In genomic region chr3:50419161-50419560, GRCm38 (mm10) we compare ENCODE assay signal across 35 mouse cellular contexts.
"Had no signal": no experiment of that assay in that cellular context is flagged by ENCODE, and none has a peak within 500 bp of the region (broad histone marks: within the 10 kb centered on the region; RNA-seq: fewer than 3 reads in every experiment).

No protein-coding gene starts in this region.

- H3K27me3 ChIP-seq: heart, embryonic 12.5 days; heart, embryonic 13.5 days; heart, embryonic 15.5 days; hindbrain, embryonic 12.5 days; hindbrain, embryonic 13.5 days; hindbrain, embryonic 15.5 days; intestine, embryonic 15.5 days; kidney, embryonic 15.5 days had no signal

- H3K9me3 ChIP-seq: heart, embryonic 10.5 days; heart, embryonic 12.5 days; heart, embryonic 13.5 days; heart, embryonic 15.5 days; hindbrain, embryonic 10.5 days; hindbrain, embryonic 12.5 days; hindbrain, embryonic 13.5 days; hindbrain, embryonic 15.5 days; intestine, embryonic 15.5 days; kidney, embryonic 15.5 days had no signal

- H3K4me1 ChIP-seq: heart, embryonic 10.5 days; heart, embryonic 12.5 days; heart, embryonic 13.5 days; heart, embryonic 15.5 days; intestine, embryonic 15.5 days; kidney, embryonic 15.5 days had no signal

- H3K9ac ChIP-seq: heart, embryonic 12.5 days; heart, embryonic 13.5 days; heart, embryonic 15.5 days; hindbrain, embryonic 12.5 days; hindbrain, embryonic 13.5 days; hindbrain, embryonic 14.5 days; hindbrain, embryonic 15.5 days; intestine, embryonic 15.5 days; kidney, embryonic 15.5 days had no signal

- DNase-seq: heart, postnatal 10 days; heart, postnatal 14 days; heart, postnatal 36 days; heart, postnatal 4 days; kidney, adult 11 months; kidney, adult 18-20 months; kidney, adult 2 months; kidney, adult 8-10 months; kidney, adult 9 months; kidney, postnatal 10 days; kidney, postnatal 14 days; kidney, postnatal 25 days; kidney, postnatal 36 days; kidney, postnatal 4 days; layer of hippocampus, adult 9-11 months; layer of hippocampus, postnatal 36 days had no signal

- H3K36me3 ChIP-seq: heart, embryonic 10.5 days; heart, embryonic 12.5 days; heart, embryonic 13.5 days; heart, embryonic 15.5 days; hindbrain, embryonic 10.5 days; hindbrain, embryonic 12.5 days; hindbrain, embryonic 13.5 days; hindbrain, embryonic 15.5 days; intestine, embryonic 15.5 days; kidney, embryonic 15.5 days had no signal

- H3K27ac ChIP-seq: heart, embryonic 10.5 days; heart, embryonic 13.5 days; heart, embryonic 15.5 days; hindbrain, embryonic 10.5 days; hindbrain, embryonic 12.5 days; hindbrain, embryonic 13.5 days; hindbrain, embryonic 14.5 days; hindbrain, postnatal 0 days; intestine, embryonic 15.5 days; kidney, embryonic 15.5 days; kidney, postnatal 0 days; left cerebral cortex, adult 2 months had no signal

- H3K4me2 ChIP-seq: heart, embryonic 11.5 days; heart, embryonic 12.5 days; heart, embryonic 13.5 days; heart, embryonic 15.5 days; hindbrain, embryonic 12.5 days; hindbrain, embryonic 13.5 days; hindbrain, embryonic 14.5 days; hindbrain, embryonic 15.5 days; intestine, embryonic 15.5 days; kidney, embryonic 15.5 days had no signal

- ATAC-seq: hindbrain, embryonic 16.5 days; hindbrain, postnatal 0 days; inflammation-experienced regulatory T-cells, adult 6 months; intestine, embryonic 15.5 days; intestine, postnatal 0 days had no signal

- H3K4me3 ChIP-seq: heart, embryonic 10.5 days; heart, embryonic 12.5 days; heart, embryonic 13.5 days; heart, embryonic 15.5 days; hindbrain, embryonic 10.5 days; hindbrain, embryonic 12.5 days; hindbrain, embryonic 13.5 days; hindbrain, embryonic 15.5 days; intestine, embryonic 15.5 days; kidney, embryonic 15.5 days; layer of hippocampus, adult 2 months; left cerebral cortex, adult 2 months had no signal
